Comparison of ENCODE assay signal across 8 mouse cellular contexts in genomic region chr13:24816125-24817092, GRCm38 (mm10). TPM values are rescaled to one million over a fixed set of nuclear protein-coding genes. Genes with fewer than 3 reads are reported as not detected.
DNase-seq lines count a peak whose midpoint lies in the region; ATAC-seq and TF ChIP-seq lines count a peak whose summit lies in the region.

No protein-coding gene starts in this region.

- H3K27me3 ChIP-seq in heart, embryonic 15.5 days, result no peaks in the 10 kb centered on the region
- no peaks in the 10 kb centered on the region for H3K27me3 ChIP-seq in limb, embryonic 12.5 days
- H3K27me3 ChIP-seq in myocyte (ENCODE audit: control insufficient read depth, insufficient read depth, insufficient read length), result no peaks in the 10 kb centered on the region

- no peak overlapping the region for H3K9ac ChIP-seq in heart, embryonic 15.5 days
- no peak overlapping the region for H3K9ac ChIP-seq in limb, embryonic 12.5 days (replicated peaks)

- intact Hi-C loops in left cerebral cortex, postnatal 25 days (cut with DNase I), result no loop called here

- DNase-seq in thymus, postnatal 4 days, result peak; percentile 16
- no peak for DNase-seq in thymus, postnatal 0 days (ENCODE audit: low spot score)
- DNase-seq in testis, postnatal 10 days (ENCODE audit: low spot score), result no peak
- no peak for DNase-seq in adrenal gland, adult 18-20 months (ENCODE audit: low spot score in 2 of 2)
- DNase-seq in left cerebral cortex, postnatal 25 days (ENCODE audit: low spot score in 2 of 2), result no peak

- no peak overlapping the region for H3ac ChIP-seq in myocyte (ENCODE audit: control insufficient read depth, insufficient read length)

- no peak overlapping the region for H3K4me2 ChIP-seq in heart, embryonic 15.5 days
- H3K4me2 ChIP-seq in limb, embryonic 12.5 days, result no peak overlapping the region
- no peak overlapping the region for H3K4me2 ChIP-seq in myocyte (ENCODE audit: low read depth)

- H3K79me2 ChIP-seq in myocyte (ENCODE audit: control insufficient read depth, insufficient read depth), result no peaks in the 10 kb centered on the region

- peak; percentile 44 for TF ChIP-seq POLR2A in myocyte (IDR thresholded peaks at IDR 0.05; ENCODE audit: insufficient read length, low read depth)

- H3K4me3 ChIP-seq in heart, embryonic 15.5 days, result no peak overlapping the region
- H3K4me3 ChIP-seq in limb, embryonic 12.5 days (replicated peaks), result no peak overlapping the region
- no peak overlapping the region for H3K4me3 ChIP-seq in myocyte

- no peaks in the 10 kb centered on the region for H3K4me1 ChIP-seq in heart, embryonic 15.5 days (replicated peaks)
- H3K4me1 ChIP-seq in limb, embryonic 12.5 days (replicated peaks), result no peaks in the 10 kb centered on the region

- peaks cover 48% of the 10 kb centered on the region for H3K36me3 ChIP-seq in heart, embryonic 15.5 days
- H3K36me3 ChIP-seq in limb, embryonic 12.5 days, result peaks cover 55% of the 10 kb centered on the region
- H3K36me3 ChIP-seq in myocyte (ENCODE audit: control insufficient read depth, insufficient read depth), result peaks cover 32% of the 10 kb centered on the region

- no peaks in the 10 kb centered on the region for H3K9me3 ChIP-seq in heart, embryonic 15.5 days (replicated peaks)
- no peaks in the 10 kb centered on the region for H3K9me3 ChIP-seq in limb, embryonic 12.5 days

- peak; percentile 54 for ATAC-seq in heart, embryonic 15.5 days (replicated peaks; ENCODE audit: insufficient number of reproducible peaks, insufficient read depth, low FRiP score, low read depth)
- ATAC-seq in limb, embryonic 12.5 days (ENCODE audit: insufficient number of reproducible peaks, insufficient read depth, low FRiP score, low TSS enrichment, low read depth), result peak; percentile 82

- H3K27ac ChIP-seq in heart, embryonic 15.5 days, result no peak overlapping the region
- H3K27ac ChIP-seq in limb, embryonic 12.5 days, result 0 out of 2 replicates have a peak overlapping the region, but pooled peaks have one; percentile 5

- 54% methylated on average over 4 of the region's 4 CpGs for WGBS in heart, embryonic 15.5 days
- 58% methylated on average over 4 of the region's 4 CpGs for WGBS in limb, embryonic 12.5 days

TF ChIP-seq in myocyte, 11 proteins besides CTCF, POLR2A, EP300 and RAD21:
- no peak for TF ChIP-seq TCF3 (IDR thresholded peaks at IDR 0.05; ENCODE audit: insufficient read length, low read depth)
- no peak for TF ChIP-seq E2F4 (IDR thresholded peaks at IDR 0.05; ENCODE audit: insufficient read depth)
- TF ChIP-seq POLR2AphosphoS2 (IDR thresholded peaks at IDR 0.05; ENCODE audit: insufficient read length, low read depth), result peak; percentile 93
- TF ChIP-seq MAX (IDR thresholded peaks at IDR 0.05; ENCODE audit: low read depth), result no peak
- no peak for TF ChIP-seq REST (IDR thresholded peaks at IDR 0.05; ENCODE audit: insufficient read depth, insufficient read length)

RNA-seq across cellular contexts. Expression of gene Acot13, which starts 14.9 kb away (rescaled TPM):
- 119 and 129 TPM in 2 replicates for polyA plus RNA-seq in thymus, postnatal 0 days (2015; fragmentation: Nextera tagmentation; extraction: Ambion mirVana)
- polyA plus RNA-seq in heart, embryonic 15.5 days (2015; fragmentation: Nextera tagmentation; extraction: Ambion mirVana), result 223 and 306 TPM in 2 replicates
- 63.1 and 70.4 TPM in 2 replicates for polyA plus RNA-seq in limb, embryonic 12.5 days (2016; fragmentation: Nextera tagmentation; extraction: Ambion mirVana)
- 67.1 TPM for polyA plus RNA-seq in myocyte (2012; fragmentation: generic; extraction: Trizol)
- 10 to 100 TPM; 67.1 to 80.5 TPM for total RNA-seq in adrenal gland, adult 18-20 months (2021)
- 10 to 100 TPM; 72.3 to 79.9 TPM for total RNA-seq in left cerebral cortex, postnatal 25 days (2021)

RNA-seq across cellular contexts. Expression of gene BC005537, which starts 15.0 kb away (rescaled TPM):
- polyA plus RNA-seq in thymus, postnatal 0 days (2015; fragmentation: Nextera tagmentation; extraction: Ambion mirVana), result 21.6 and 25.6 TPM in 2 replicates
- 11.7 and 11.8 TPM in 2 replicates for polyA plus RNA-seq in heart, embryonic 15.5 days (2015; fragmentation: Nextera tagmentation; extraction: Ambion mirVana)
- polyA plus RNA-seq in limb, embryonic 12.5 days (2016; fragmentation: Nextera tagmentation; extraction: Ambion mirVana), result 12.1 and 14.6 TPM in 2 replicates
- 27.3 TPM for polyA plus RNA-seq in myocyte (2012; fragmentation: generic; extraction: Trizol)
- total RNA-seq in adrenal gland, adult 18-20 months (2021), result 100 to 1,000 TPM; 173 to 246 TPM
- 100 to 1,000 TPM; 165 to 182 TPM for total RNA-seq in left cerebral cortex, postnatal 25 days (2021)

RNA-seq across cellular contexts. Expression of gene Tdp2, which starts 15.1 kb away (rescaled TPM):
- polyA plus RNA-seq in thymus, postnatal 0 days (2015; fragmentation: Nextera tagmentation; extraction: Ambion mirVana), result 54.3 and 60.2 TPM in 2 replicates
- polyA plus RNA-seq in heart, embryonic 15.5 days (2015; fragmentation: Nextera tagmentation; extraction: Ambion mirVana), result 29.8 and 34.9 TPM in 2 replicates
- 74.3 and 77.2 TPM in 2 replicates for polyA plus RNA-seq in limb, embryonic 12.5 days (2016; fragmentation: Nextera tagmentation; extraction: Ambion mirVana)
- polyA plus RNA-seq in myocyte (2012; fragmentation: generic; extraction: Trizol), result 5.4 TPM
- 10 to 100 TPM; 15.8 to 19.8 TPM for total RNA-seq in adrenal gland, adult 18-20 months (2021)
- 10 to 100 TPM; 17.9 to 20.8 TPM for total RNA-seq in left cerebral cortex, postnatal 25 days (2021)

RNA-seq across cellular contexts. Expression of gene D130043K22Rik, which starts 28.5 kb away (rescaled TPM):
- polyA plus RNA-seq in thymus, postnatal 0 days (2015; fragmentation: Nextera tagmentation; extraction: Ambion mirVana), result 0.03 and 0.09 TPM in 2 replicates
- 0.03 and 0.24 TPM in 2 replicates for polyA plus RNA-seq in heart, embryonic 15.5 days (2015; fragmentation: Nextera tagmentation; extraction: Ambion mirVana)
- 0.23 and 0.29 TPM in 2 replicates for polyA plus RNA-seq in limb, embryonic 12.5 days (2016; fragmentation: Nextera tagmentation; extraction: Ambion mirVana)
- polyA plus RNA-seq in myocyte (2012; fragmentation: generic; extraction: Trizol), result not detected
- total RNA-seq in adrenal gland, adult 18-20 months (2021), result under 1 TPM; 0.51 to 0.66 TPM
- 10 to 100 TPM; 29.0 to 30.8 TPM for total RNA-seq in left cerebral cortex, postnatal 25 days (2021)

RNA-seq across cellular contexts. Expression of gene Gmnn, which starts 54.7 kb away (rescaled TPM):
- 160 and 170 TPM in 2 replicates for polyA plus RNA-seq in thymus, postnatal 0 days (2015; fragmentation: Nextera tagmentation; extraction: Ambion mirVana)
- 90.7 and 102 TPM in 2 replicates for polyA plus RNA-seq in heart, embryonic 15.5 days (2015; fragmentation: Nextera tagmentation; extraction: Ambion mirVana)
- polyA plus RNA-seq in limb, embryonic 12.5 days (2016; fragmentation: Nextera tagmentation; extraction: Ambion mirVana), result 124 and 126 TPM in 2 replicates
- polyA plus RNA-seq in myocyte (2012; fragmentation: generic; extraction: Trizol), result 10.8 TPM
- 1 to 10 TPM; 5.8 to 6.5 TPM for total RNA-seq in adrenal gland, adult 18-20 months (2021)
- 1 to 10 TPM; 3.4 to 4.6 TPM for total RNA-seq in left cerebral cortex, postnatal 25 days (2021)
